Mouse (Mus musculus) forebrain, embryonic 14.5 days (tissue): ENCODE data around the gene Rgl3. TPM values are rescaled to one million over a fixed set of nuclear protein-coding genes. Genes with fewer than 3 reads are reported as not detected.

Experiments
- ATAC-seq: fragments of 200-750 bp; cut with Nextera tagmentation; 2 replicates; pipeline ENCODE4 v1.8.0; 2017; ENCODE audit warnings: mild to moderate bottlenecking, moderate library complexity
- DNase-seq: peaks from one replicate; pipeline ENCODE4 v3.0.0-alpha.2; 2015; ENCODE audit warnings: low spot score
- H3K27ac ChIP-seq: fragments of 300-500 bp; sonication (generic); 2 replicates; pipeline ENCODE4 v1.5.1; 2014; ENCODE audit warnings: low read depth, mild to moderate bottlenecking, control low read depth, low read length, moderate library complexity
- H3K27me3 ChIP-seq: fragments of 300-500 bp; sonication (generic); replicated peaks from 2 replicates; pipeline ENCODE4 v1.6.1; 2014; ENCODE audit warnings: low read length, control low read depth, mixed read lengths; ENCODE audit not compliant: control insufficient read depth, insufficient read depth
- H3K36me3 ChIP-seq: fragments of 300-500 bp; sonication (generic); 2 replicates; pipeline ENCODE4 v1.6.1; 2014; ENCODE audit warnings: low read length, control low read depth; ENCODE audit not compliant: control insufficient read depth, insufficient read depth
- H3K4me1 ChIP-seq: fragments of 300-500 bp; sonication (generic); 2 replicates; pipeline ENCODE4 v1.6.1; 2014; ENCODE audit warnings: antibody characterized with exemption, low read length, control low read depth; ENCODE audit not compliant: control insufficient read depth, insufficient read depth
- H3K4me2 ChIP-seq: fragments of 300-500 bp; sonication (generic); 2 replicates; pipeline ENCODE4 v1.6.1; 2014; ENCODE audit warnings: mild to moderate bottlenecking, control low read depth, low read length
- H3K4me3 ChIP-seq: fragments of 300-500 bp; sonication (generic); 2 replicates; pipeline ENCODE4 v1.5.1; 2014; ENCODE audit warnings: low read depth, low read length, control low read depth
- H3K9ac ChIP-seq: fragments of 300-500 bp; sonication (generic); 2 replicates; pipeline ENCODE4 v1.6.1; 2014; ENCODE audit warnings: mild to moderate bottlenecking, low read length, control low read depth, moderate library complexity
- H3K9me3 ChIP-seq: fragments of 300-500 bp; sonication (generic); replicated peaks from 2 replicates; pipeline ENCODE4 v1.6.1; 2016; ENCODE audit warnings: low read length, control low read depth, mixed read lengths; ENCODE audit not compliant: control insufficient read depth
- WGBS: fragments of 180-500 bp; shearing (Covaris S2); extraction: QIAGEN DNeasy Blood & Tissue Kit; methylation state at CpG from one replicate; pipeline ENCODE4 v1.1.7; 2014; 5-methylcytosine and 5-hydroxymethylcytosine counted together
- polyA plus RNA-seq: library from polyadenylated mRNA; unstranded; fragments of >200 nt; fragmentation: Nextera tagmentation; extraction: Ambion mirVana; gene quantifications from 2 replicates; pipeline ENCODE4 v1.2.1, GENCODE M21; 2014

Rgl3 gene
- polyA plus RNA-seq = 1.3 TPM in 2 replicates

DNA sequence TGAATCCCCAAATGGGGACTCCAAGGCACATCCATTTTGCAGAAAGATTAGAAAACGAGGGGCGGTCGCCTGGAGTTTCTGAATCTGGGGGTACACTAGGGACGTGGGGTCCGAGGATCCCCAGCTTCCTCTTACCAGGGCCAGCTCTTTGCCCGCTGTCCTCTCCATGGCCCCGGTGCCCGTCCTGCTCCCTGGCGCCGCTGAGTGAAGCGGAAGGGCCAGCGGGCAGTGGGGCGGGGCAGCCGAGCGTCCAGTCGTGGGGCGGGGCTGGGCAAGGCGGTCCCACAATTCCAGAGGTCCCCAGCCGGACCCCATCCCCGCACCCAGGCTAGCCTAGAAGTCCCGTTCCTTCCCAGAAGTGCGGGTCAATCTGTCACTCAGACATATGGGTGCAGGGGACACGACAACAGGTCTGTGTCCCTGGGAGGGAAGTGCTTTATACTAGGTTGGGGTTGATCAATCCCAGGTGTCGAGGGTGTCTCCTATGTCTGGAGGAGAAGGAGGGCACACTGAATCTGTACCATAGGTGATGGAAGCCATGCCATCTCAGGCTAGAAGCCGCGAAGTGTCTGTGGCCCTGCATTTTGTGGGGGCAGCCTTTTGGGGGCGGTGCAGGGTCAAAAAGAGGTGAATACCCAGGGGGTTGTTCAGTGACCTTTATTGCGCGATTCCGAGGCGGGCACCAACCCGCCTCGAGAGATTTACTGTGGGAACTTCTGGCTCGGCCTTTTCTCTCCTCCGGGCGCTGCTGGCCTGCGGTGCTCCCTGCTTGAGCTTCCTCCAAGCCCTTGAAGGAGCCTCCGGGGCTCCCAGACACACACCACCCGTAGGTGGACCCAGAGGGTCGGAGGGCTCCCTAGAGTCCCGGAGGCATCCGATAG is at the start of gene Rgl3:
Gene Rgl3, minus strand, starts transcription at position 217 of the 881 bp plus-strand sequence.
- H3K9ac ChIP-seq = peak within 1 kb of the TSS; percentile 46
- no peaks in the 10 kb centered on the region for H3K36me3 ChIP-seq
- whole genome bisulfite sequencing = under 1% methylated on average over 42 of the region's 42 CpGs
- no peaks in the 10 kb centered on the region for H3K9me3 ChIP-seq
- peaks cover 53% of the 10 kb centered on the region for H3K27me3 ChIP-seq
- peak within 1 kb of the TSS; percentile 24 for H3K4me3 ChIP-seq
- H3K4me1 ChIP-seq = peaks cover 11% of the 10 kb centered on the region
- 0 out of 2 replicates have a peak, but pooled peaks have one; percentile 14 for ATAC-seq
- DNase-seq = no peak
- H3K4me2 ChIP-seq = peak within 1 kb of the TSS; percentile 47
- no peak within 1 kb of the TSS for H3K27ac ChIP-seq

GRCm38 (mm10) chr9:22037826-22038225 is 48.6 kb upstream of the Rgl3 start:
- no peaks in the 10 kb centered on the region for H3K27me3 ChIP-seq
- DNase-seq (no peak), ATAC-seq (no peak)
- no peak overlapping the region for H3K9ac ChIP-seq
- H3K36me3 ChIP-seq = peaks cover 35% of the 10 kb centered on the region
- no peak overlapping the region for H3K4me2 ChIP-seq
- H3K4me3 ChIP-seq = no peak overlapping the region
- H3K4me1 ChIP-seq = peaks cover 8% of the 10 kb centered on the region; the same call in 1 of the 2 replicates
- 84% methylated on average over 10 of the region's 10 CpGs for WGBS
- H3K9me3 ChIP-seq = no peaks in the 10 kb centered on the region
- H3K27ac ChIP-seq = no peak overlapping the region

DNA sequence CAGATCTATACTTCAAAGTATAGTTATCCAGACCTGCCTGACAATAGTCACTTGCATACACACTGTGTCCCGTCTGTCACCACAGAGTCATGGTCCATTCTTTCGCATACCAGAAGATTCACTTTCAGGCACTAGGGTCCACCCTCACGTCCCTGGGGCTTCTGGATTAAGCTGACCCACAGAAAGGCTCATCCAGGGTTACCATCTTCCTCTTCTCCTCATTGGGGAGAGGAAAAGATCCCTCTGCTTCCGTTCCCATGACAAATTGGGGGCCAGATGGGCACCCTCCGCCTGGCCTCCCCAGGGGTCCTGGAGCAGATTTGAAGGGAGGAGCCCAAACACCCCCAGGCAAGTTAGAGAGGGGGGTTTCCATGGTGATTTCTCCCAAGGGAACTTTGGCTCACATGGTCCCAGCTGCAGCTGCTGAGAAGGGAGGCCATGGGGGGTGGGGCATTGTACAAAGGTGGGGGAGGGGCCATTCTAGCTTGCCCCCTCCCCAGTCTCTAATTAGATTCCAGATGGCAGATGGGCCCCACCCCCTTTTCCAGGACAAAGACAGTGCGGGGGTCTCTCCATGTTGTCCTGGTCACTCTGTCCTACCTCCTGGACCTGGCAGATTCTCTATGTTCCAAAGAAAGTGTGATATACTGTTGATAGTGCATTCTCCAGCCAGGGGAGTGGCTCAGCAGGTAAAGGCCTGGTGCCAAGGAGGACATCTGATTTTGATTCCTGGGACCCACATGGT is 46.2 kb upstream of the Rgl3 start:
- Histone ChIP-seq H3K27ac (0 out of 2 replicates have a peak overlapping the region, but pooled peaks have one; percentile 4), H3K9ac (no peak overlapping the region), H3K4me1 (peaks cover 8% of the 10 kb centered on the region; the same call in 1 of the 2 replicates), H3K9me3 (no peaks in the 10 kb centered on the region), H3K27me3 (no peaks in the 10 kb centered on the region), H3K4me2 (no peak overlapping the region), H3K36me3 (peaks cover 57% of the 10 kb centered on the region), H3K4me3 (no peak overlapping the region)
- ATAC-seq (peak; percentile 53), DNase-seq (peak; percentile 60)
- WGBS = 55% methylated on average over 6 of the region's 6 CpGs

DNA sequence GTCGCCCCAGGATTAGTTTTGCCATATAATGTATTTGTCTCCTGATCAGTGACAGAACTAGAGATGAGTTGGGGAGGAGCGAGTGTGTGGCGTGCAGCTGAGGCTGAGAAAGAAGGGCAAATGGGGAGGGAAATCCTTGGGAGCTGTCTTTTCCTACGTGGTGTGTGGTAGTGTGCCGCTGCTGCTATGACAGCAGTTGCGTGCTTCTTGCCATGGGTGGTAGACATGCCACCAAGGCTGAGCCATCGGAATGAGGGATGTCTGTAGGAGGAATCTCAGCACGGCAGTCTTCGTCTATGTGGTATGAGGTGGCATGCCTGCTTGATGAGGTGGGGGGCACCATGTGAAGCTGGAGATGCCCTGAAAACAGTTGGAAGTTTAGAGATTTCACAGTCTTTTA is 41.1 kb upstream of the Rgl3 start:
- H3K4me1 ChIP-seq = peaks cover under 1% of the 10 kb centered on the region; the same call in 1 of the 2 replicates
- WGBS = 96% methylated on average over 9 of the region's 9 CpGs

DNA sequence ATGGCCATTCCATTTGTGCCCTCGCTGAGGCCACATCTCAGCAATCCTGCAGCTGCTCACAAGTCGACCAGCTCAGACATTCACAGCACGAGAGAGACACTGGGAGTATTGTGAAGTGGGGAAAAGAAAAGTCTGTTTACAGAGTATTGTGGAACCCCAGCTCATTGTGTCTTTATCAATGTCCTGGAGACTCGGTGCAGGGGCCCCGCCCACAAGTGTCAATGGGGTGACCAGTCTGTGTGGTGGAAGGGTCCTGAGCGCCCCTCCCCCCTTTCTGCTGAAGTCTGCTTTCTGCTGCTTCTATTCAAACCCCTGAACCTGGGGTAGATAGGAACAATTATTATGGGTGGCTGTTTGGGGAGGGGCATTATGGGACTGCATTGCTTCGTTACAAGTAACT is 39.2 kb upstream of the Rgl3 start:
- H3K36me3 ChIP-seq = peaks cover 91% of the 10 kb centered on the region
- WGBS = 20% methylated on average over 7 of the region's 7 CpGs
- H3K9ac ChIP-seq = no peak overlapping the region
- DNase-seq (no peak), ATAC-seq (no peak)
- no peak overlapping the region for H3K4me2 ChIP-seq
- H3K9me3 ChIP-seq = no peaks in the 10 kb centered on the region
- no peak overlapping the region for H3K27ac ChIP-seq
- H3K4me3 ChIP-seq = no peak overlapping the region
- H3K27me3 ChIP-seq = no peaks in the 10 kb centered on the region
- no peaks in the 10 kb centered on the region for H3K4me1 ChIP-seq

More for the DNA sequence above, 41.1 kb upstream of the Rgl3 start:
- no peak overlapping the region for H3K4me2 ChIP-seq
- DNase-seq (no peak), ATAC-seq (no peak)
- no peak overlapping the region for H3K4me3 ChIP-seq
- no peak overlapping the region for H3K27ac ChIP-seq
- no peak overlapping the region for H3K9ac ChIP-seq
- no peaks in the 10 kb centered on the region for H3K27me3 ChIP-seq
- no peaks in the 10 kb centered on the region for H3K9me3 ChIP-seq
- peaks cover 91% of the 10 kb centered on the region for H3K36me3 ChIP-seq

- no peaks in the 10 kb centered on the region for H3K4me1 ChIP-seq
- DNase-seq = no peak
- H3K9me3 ChIP-seq = no peaks in the 10 kb centered on the region
- WGBS = 73% methylated on average over 8 of the region's 8 CpGs
- no peak overlapping the region for H3K9ac ChIP-seq
- H3K27me3 ChIP-seq = no peaks in the 10 kb centered on the region
- no peak overlapping the region for H3K4me3 ChIP-seq
- no peak overlapping the region for H3K4me2 ChIP-seq
- ATAC-seq = no peak
- no peak overlapping the region for H3K27ac ChIP-seq
- peaks cover 82% of the 10 kb centered on the region for H3K36me3 ChIP-seq
These were observed 35.3 kb upstream of the Rgl3 start for GRCm38 (mm10) chr9:22024592-22024991.

GRCm38 (mm10) chr9:22017208-22017825 is 28.1 kb upstream of the Rgl3 start:
- Histone ChIP-seq H3K36me3 (peaks cover 74% of the 10 kb centered on the region), H3K9ac (no peak overlapping the region), H3K4me2 (no peak overlapping the region), H3K4me1 (no peaks in the 10 kb centered on the region), H3K27ac (no peak overlapping the region), H3K27me3 (no peaks in the 10 kb centered on the region), H3K9me3 (no peaks in the 10 kb centered on the region), H3K4me3 (no peak overlapping the region)
- 80% methylated on average over 7 of the region's 7 CpGs for WGBS
- DNase-seq (no peak), ATAC-seq (no peak)

GRCm38 (mm10) chr9:22016245-22016644 is 27.0 kb upstream of the Rgl3 start:
- ATAC-seq (no peak), DNase-seq (no peak)
- Histone ChIP-seq H3K36me3 (peaks cover 83% of the 10 kb centered on the region), H3K4me1 (no peaks in the 10 kb centered on the region), H3K9me3 (no peaks in the 10 kb centered on the region), H3K27me3 (no peaks in the 10 kb centered on the region), H3K4me2 (no peak overlapping the region), H3K4me3 (no peak overlapping the region), H3K9ac (no peak overlapping the region), H3K27ac (no peak overlapping the region)
- 73% methylated on average over 10 of the region's 10 CpGs for WGBS
